Mouse (Mus musculus) lung, postnatal 0 days (tissue): ENCODE results near the gene Uqcrh. TPM values are rescaled to one million over a fixed set of nuclear protein-coding genes. Genes with fewer than 3 reads are reported as not detected.
A peak's percentile ranks its signal among the peaks of the same experiment; 100 is the strongest.

Source experiments
- ATAC-seq: fragments of 200-750 bp; cut with Nextera tagmentation; 2 replicates; pipeline ENCODE4 v1.8.0; 2017; ENCODE audit warnings: moderate library complexity
- DNase-seq: peaks from one replicate; pipeline ENCODE4 v3.0.0-alpha.2; 2016; ENCODE audit warnings: low spot score
- H3K27ac ChIP-seq: fragments of 300-500 bp; sonication (generic); 2 replicates; pipeline ENCODE4 v1.5.1; 2014; ENCODE audit warnings: antibody characterized with exemption, mild to moderate bottlenecking, low read length, mixed read lengths
- H3K27me3 ChIP-seq: fragments of 300-500 bp; sonication (generic); replicated peaks from 2 replicates; pipeline ENCODE4 v1.6.1; 2014; ENCODE audit warnings: low read length, mixed read lengths; ENCODE audit not compliant: insufficient read depth
- H3K36me3 ChIP-seq: fragments of 300-500 bp; sonication (generic); 2 replicates; pipeline ENCODE4 v1.6.1; 2014; ENCODE audit warnings: low read length, mixed read lengths; ENCODE audit not compliant: insufficient read depth
- H3K4me1 ChIP-seq: fragments of 300-500 bp; sonication (generic); 2 replicates; pipeline ENCODE4 v1.6.1; 2014; ENCODE audit warnings: antibody characterized with exemption, low read depth, low read length, mixed read lengths; ENCODE audit not compliant: insufficient read depth
- H3K4me2 ChIP-seq: fragments of 300-500 bp; sonication (generic); replicated peaks from 2 replicates; pipeline ENCODE4 v1.6.1; 2014; ENCODE audit warnings: low read depth, mild to moderate bottlenecking, low read length, moderate library complexity, mixed read lengths
- H3K4me3 ChIP-seq: fragments of 300-500 bp; sonication (generic); 2 replicates; pipeline ENCODE4 v1.5.1; 2014; ENCODE audit warnings: low read depth, low read length
- H3K9ac ChIP-seq: fragments of 300-500 bp; sonication (generic); replicated peaks from 2 replicates; pipeline ENCODE4 v1.6.1; 2014; ENCODE audit warnings: low read depth, mild to moderate bottlenecking
- H3K9me3 ChIP-seq: fragments of 300-500 bp; sonication (generic); 2 replicates; pipeline ENCODE4 v1.6.1; 2016; ENCODE audit warnings: low read length, mixed read lengths
- CTCF ChIP-seq: IDR thresholded peaks from 2 replicates; pipeline ENCODE4 v1.5.1; 2016; ENCODE audit warnings: antibody characterized with exemption, mild to moderate bottlenecking
- EP300 ChIP-seq: IDR thresholded peaks from 2 replicates; pipeline ENCODE4 v1.6.1; 2016; ENCODE audit warnings: antibody characterized with exemption, mild to moderate bottlenecking, control low read depth
- WGBS: fragments of 180-500 bp; shearing (Covaris S2); extraction: QIAGEN DNeasy Blood & Tissue Kit; methylation state at CpG from one replicate; pipeline ENCODE4 v1.1.7; 2014; 5-methylcytosine and 5-hydroxymethylcytosine counted together
- polyA plus RNA-seq: library from polyadenylated mRNA; unstranded; fragments of >200 nt; fragmentation: Nextera tagmentation; extraction: Ambion mirVana; gene quantifications from 2 replicates; pipeline ENCODE4 v1.2.1, GENCODE M21; 2015

The Uqcrh gene
- polyA plus RNA-seq, 1 experiment from 2014 or later, result 444 TPM

DNA sequence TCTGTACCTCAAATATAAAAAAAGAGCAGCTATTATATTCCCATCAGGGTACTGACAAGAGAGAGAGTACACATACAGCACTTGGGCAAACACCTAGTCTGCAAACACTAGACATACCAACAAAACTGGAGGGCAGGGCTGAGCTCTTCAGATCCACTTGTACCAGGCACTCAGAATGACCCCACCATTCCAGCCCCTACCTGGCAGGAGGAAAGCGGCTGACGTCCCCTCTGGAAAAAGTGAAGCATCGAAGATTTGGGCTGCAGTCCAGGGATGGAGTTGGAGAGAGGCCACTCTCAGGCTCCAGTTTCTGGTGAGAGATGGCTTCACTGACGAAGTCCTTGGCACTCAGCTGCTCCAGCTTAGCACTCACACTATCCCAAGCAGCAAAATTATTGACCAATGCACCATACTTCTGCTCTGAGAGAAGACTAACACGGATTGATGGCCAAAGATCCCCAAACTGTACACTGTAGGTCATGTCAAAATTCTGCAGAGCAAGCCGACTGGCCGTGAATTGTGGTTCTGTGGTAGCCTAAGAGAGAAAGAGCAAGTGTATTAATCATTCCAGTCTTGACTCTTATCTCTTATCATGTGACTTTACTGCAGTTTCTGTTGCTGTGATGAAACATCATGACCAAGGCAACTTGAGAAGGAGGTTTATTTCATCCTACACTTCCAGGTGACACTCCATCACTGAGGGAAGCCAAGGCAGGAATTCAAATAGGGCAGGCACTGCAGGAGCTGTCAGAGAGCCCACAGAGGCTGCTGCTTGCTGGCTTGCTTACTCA lies 26.5 kb downstream of the Uqcrh start:
- Histone ChIP-seq H3K27ac (peak overlapping the region; percentile 64), H3K27me3 (no peaks in the 10 kb centered on the region), H3K4me3 (no peak overlapping the region), H3K4me2 (no peak overlapping the region), H3K9ac (no peak overlapping the region), H3K36me3 (peaks cover 7% of the 10 kb centered on the region; the same call in 1 of the 2 replicates), H3K4me1 (peaks cover 8% of the 10 kb centered on the region), H3K9me3 (no peaks in the 10 kb centered on the region)
- ATAC-seq (peak; percentile 97), DNase-seq (peak; percentile 93)
- TF ChIP-seq EP300 (peak; percentile 97), CTCF (no peak)
- WGBS, result 52% methylated on average over 7 of the region's 7 CpGs

DNA sequence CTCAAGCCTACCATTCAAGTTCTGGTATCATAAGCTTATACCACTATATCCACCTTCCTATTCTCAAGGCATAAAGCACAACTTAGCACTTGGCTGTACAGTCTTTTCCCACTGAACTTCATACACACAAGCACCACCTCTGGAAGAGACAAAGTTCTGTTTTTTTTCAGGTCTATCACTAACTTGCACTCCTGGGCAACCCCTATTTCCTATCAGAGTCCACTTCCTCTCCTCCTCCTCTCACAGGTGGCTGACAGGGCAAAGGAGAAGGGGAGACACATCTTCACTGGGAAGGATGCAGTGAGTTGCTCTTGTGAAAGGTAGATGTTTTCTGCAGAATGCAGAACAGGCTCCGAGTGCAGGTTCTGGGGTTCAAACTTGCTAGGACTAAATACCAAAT lies 27.2 kb downstream of the Uqcrh start:
- peaks cover 7% of the 10 kb centered on the region; the same call in 1 of the 2 replicates for H3K36me3 ChIP-seq
- H3K27ac ChIP-seq, result peak overlapping the region; percentile 64
- no peak for ATAC-seq
- TF ChIP-seq EP300 (no peak), CTCF (no peak)
- no peak for DNase-seq
- H3K4me1 ChIP-seq, result peaks cover 3% of the 10 kb centered on the region; the same call in 1 of the 2 replicates
- H3K4me2 ChIP-seq, result 0 out of 2 replicates have a peak overlapping the region, but pooled peaks have one; percentile 3
- H3K9ac ChIP-seq, result no peak overlapping the region
- WGBS, result 50% methylated on average over 1 of the region's 1 CpGs
- no peak overlapping the region for H3K4me3 ChIP-seq
- no peaks in the 10 kb centered on the region for H3K9me3 ChIP-seq
- H3K27me3 ChIP-seq, result no peaks in the 10 kb centered on the region

DNA sequence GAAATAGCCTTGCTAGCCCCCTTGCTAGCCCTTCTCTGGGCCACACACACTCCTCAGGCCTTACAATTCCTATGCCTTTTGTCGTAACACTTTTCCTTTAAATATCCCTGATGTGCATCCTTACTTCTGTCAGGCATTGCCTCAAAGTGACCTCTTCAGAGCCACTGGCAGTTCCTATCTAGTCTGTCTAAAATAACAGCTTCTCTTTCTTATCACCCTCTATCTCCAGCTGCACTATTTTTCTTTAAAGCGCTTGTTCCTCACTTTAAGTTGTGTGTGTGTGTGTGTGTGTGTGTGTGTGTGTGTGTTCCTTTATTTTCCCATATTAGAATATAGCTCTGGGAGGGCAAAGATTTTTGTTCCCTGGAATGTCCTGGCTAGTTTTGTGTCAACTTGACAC lies 28.3 kb downstream of the Uqcrh start:
- H3K4me1 ChIP-seq, result 0 out of 2 replicates have a peak, but pooled peaks cover 2% of the 10 kb centered on the region
- ATAC-seq (no peak), DNase-seq (no peak)
- H3K36me3 ChIP-seq, result peaks cover 7% of the 10 kb centered on the region; the same call in 1 of the 2 replicates
- no peak overlapping the region for H3K4me2 ChIP-seq
- no peak overlapping the region for H3K27ac ChIP-seq
- TF ChIP-seq CTCF, result no peak
- H3K27me3 ChIP-seq, result no peaks in the 10 kb centered on the region
- no peak overlapping the region for H3K9ac ChIP-seq
- no peak overlapping the region for H3K4me3 ChIP-seq
- no peaks in the 10 kb centered on the region for H3K9me3 ChIP-seq
- 82% methylated on average over 2 of the region's 2 CpGs for WGBS

DNA sequence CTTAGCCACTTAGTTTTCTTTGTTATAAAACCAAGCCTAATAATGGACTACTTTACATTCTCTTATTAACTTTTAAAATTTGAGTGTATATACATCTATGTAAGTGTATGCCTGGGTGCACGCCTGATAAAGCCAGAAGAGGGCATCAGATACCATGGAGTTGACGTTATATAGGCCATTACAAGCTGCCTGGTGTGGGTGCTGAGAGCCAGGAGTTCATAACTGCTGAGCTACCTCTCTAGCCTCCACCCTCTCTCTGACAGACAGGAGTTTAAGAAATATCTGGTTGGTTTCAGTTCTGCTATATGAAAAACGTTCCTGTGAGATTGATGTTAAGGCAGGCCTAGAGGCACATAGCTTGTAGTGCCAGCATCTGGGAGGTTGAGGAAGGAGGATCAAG lies 32.7 kb downstream of the Uqcrh start:
- TF ChIP-seq EP300 (no peak), CTCF (peak; percentile 51)
- H3K27me3 ChIP-seq, result no peaks in the 10 kb centered on the region
- H3K4me3 ChIP-seq, result no peak overlapping the region
- no peak overlapping the region for H3K4me2 ChIP-seq
- 0 out of 2 replicates have a peak, but pooled peaks cover 7% of the 10 kb centered on the region for H3K36me3 ChIP-seq
- H3K27ac ChIP-seq, result no peak overlapping the region
- no peaks in the 10 kb centered on the region for H3K4me1 ChIP-seq
- peak; percentile 44; the same call in 1 of the 2 replicates for ATAC-seq
- H3K9ac ChIP-seq, result no peak overlapping the region
- 74% methylated on average over 3 of the region's 3 CpGs for WGBS
- peak; percentile 55 for DNase-seq
- H3K9me3 ChIP-seq, result no peaks in the 10 kb centered on the region

DNA sequence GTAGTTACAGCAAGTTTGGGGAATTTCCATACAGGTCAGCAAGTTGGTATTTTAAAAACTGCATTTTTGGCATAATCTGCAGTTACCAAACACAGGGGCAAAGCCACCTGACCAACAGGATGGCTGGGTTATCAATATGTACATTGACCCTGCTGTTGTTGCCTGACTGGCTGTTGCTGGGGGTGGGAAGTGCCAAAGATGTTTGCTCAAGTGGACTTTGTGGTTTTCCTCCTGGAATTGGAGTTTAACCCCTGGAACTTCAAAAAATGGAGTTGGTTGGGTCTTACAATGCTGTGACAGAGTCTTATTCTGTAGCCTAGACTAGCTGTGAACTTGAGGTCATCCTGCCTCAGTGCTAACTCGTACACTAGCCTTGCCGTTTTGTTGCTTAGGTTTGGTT lies 34.4 kb downstream of the Uqcrh start:
- Histone ChIP-seq H3K36me3 (peaks cover 13% of the 10 kb centered on the region; the same call in 1 of the 2 replicates), H3K4me2 (no peak overlapping the region), H3K9me3 (no peaks in the 10 kb centered on the region), H3K9ac (no peak overlapping the region), H3K4me3 (no peak overlapping the region), H3K27me3 (no peaks in the 10 kb centered on the region), H3K4me1 (no peaks in the 10 kb centered on the region), H3K27ac (no peak overlapping the region)
- TF ChIP-seq CTCF (no peak), EP300 (no peak)
- no peak for ATAC-seq
- DNase-seq, result no peak
- 98% methylated on average over 2 of the region's 2 CpGs for WGBS

DNA sequence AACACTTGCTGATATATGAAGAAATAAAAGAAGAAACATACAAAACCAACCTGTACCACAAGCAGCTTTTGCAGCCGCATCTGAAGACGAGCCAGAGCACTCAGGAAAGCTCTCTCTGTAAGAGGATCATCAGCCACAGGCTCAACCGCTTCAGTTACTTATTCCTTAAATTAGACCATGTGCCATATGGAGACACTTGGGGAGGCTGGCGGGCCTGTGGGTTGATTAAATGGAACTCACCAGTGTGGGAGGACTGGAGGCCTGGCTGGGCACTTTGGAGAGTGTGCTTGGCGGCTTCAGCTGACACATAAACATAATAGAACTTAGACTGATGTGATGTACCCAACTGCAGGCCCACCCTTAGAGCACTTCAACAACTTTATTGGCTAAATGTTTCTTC lies 41.5 kb downstream of the Uqcrh start:
- Histone ChIP-seq H3K27me3 (no peaks in the 10 kb centered on the region), H3K9me3 (no peaks in the 10 kb centered on the region), H3K4me3 (no peak overlapping the region), H3K9ac (no peak overlapping the region), H3K4me2 (no peak overlapping the region), H3K27ac (no peak overlapping the region), H3K4me1 (no peaks in the 10 kb centered on the region), H3K36me3 (peaks cover 21% of the 10 kb centered on the region; the same call in 1 of the 2 replicates)
- no peak for DNase-seq
- 94% methylated on average over 5 of the region's 5 CpGs for WGBS
- no peak for TF ChIP-seq EP300
- no peak for TF ChIP-seq CTCF
- no peak for ATAC-seq
